11 mouse cellular contexts compared by ENCODE assay signal in the genomic region with DNA sequence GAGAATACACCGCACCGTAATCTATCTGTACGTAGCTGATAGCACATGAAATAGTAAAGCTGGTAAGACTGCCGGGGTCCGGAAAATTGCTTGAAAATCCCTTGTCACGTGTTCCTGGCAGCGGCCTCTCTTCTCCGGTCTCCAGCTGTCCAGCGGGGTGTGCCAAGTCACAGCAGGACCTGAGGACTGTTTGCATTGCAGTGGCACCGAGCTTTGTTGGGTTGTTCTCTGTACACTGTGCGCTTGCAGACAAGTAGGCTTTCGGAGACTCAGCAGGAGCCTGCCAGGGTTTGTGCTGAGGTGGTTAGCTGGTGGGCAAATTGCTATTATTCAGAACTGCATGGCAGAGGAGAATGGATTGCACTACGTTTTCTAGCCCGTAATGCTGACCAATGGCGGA.
DNase-seq lines count a peak whose midpoint lies in the region; ATAC-seq lines count a peak whose summit lies in the region.
"Had no signal": no experiment of that assay in that cellular context is flagged by ENCODE, and none has a peak within 500 bp of the region (broad histone marks: within the 10 kb centered on the region; RNA-seq: fewer than 3 reads in every experiment).

No protein-coding gene starts in this region.

- 0 out of 2 replicates have a peak overlapping the region, but pooled peaks have one; percentile 9 for H3K9ac ChIP-seq in limb, embryonic 13.5 days
- H3K9ac ChIP-seq: embryonic facial prominence, embryonic 12.5 days had no signal

- H3K27ac ChIP-seq in limb, embryonic 13.5 days = peak overlapping the region; percentile 55; the same call in 1 of the 2 replicates
- H3K27ac ChIP-seq: embryonic facial prominence, embryonic 12.5 days had no signal

- peaks cover 29% of the 10 kb centered on the region for H3K4me1 ChIP-seq in limb, embryonic 13.5 days

- 44% methylated on average over 15 of the region's 15 CpGs for WGBS in limb, embryonic 13.5 days

- DNase-seq in Muller cell, postnatal 12 days (ENCODE audit: inconsistent ontology term) = peak; percentile 41
- DNase-seq in frontal cortex, postnatal 36 days (ENCODE audit: low spot score in 2 of 2) = peak; percentile 25 to 27
- no peak for DNase-seq in adipocyte (ENCODE audit: low spot score)
- DNase-seq in adrenal gland, postnatal 36 days = no peak
- DNase-seq in heart, postnatal 14 days = no peak
- DNase-seq: lung, postnatal 36 days had no signal

- H3K4me2 ChIP-seq in limb, embryonic 13.5 days (replicated peaks) = peak overlapping the region; percentile 56
- H3K4me2 ChIP-seq: embryonic facial prominence, embryonic 12.5 days had no signal

- intact Hi-C loops in heart, postnatal 14 days (cut with DNase I) = no loop called here

- ATAC-seq in cerebellum, adult (ENCODE audit: insufficient number of reproducible peaks, low FRiP score, low TSS enrichment) = peak; percentile 73
- ATAC-seq in limb, embryonic 13.5 days (ENCODE audit: low FRiP score, low read depth) = 0 out of 2 replicates have a peak, but pooled peaks have one; percentile 40
- no peak for ATAC-seq in megakaryocyte progenitor cell, adult 5-6 weeks (replicated peaks; ENCODE audit: poor library complexity)
- ATAC-seq: Patski had no signal

- no peaks in the 10 kb centered on the region for H3K9me3 ChIP-seq in limb, embryonic 13.5 days
- H3K9me3 ChIP-seq: embryonic facial prominence, embryonic 12.5 days had no signal

- H3K36me3 ChIP-seq in limb, embryonic 13.5 days = no peaks in the 10 kb centered on the region
- H3K36me3 ChIP-seq: embryonic facial prominence, embryonic 12.5 days had no signal

- H3K27me3 ChIP-seq in limb, embryonic 13.5 days = peaks cover 14% of the 10 kb centered on the region

- H3K4me3 ChIP-seq in limb, embryonic 13.5 days = peak overlapping the region; percentile 24
- H3K4me3 ChIP-seq: embryonic facial prominence, embryonic 12.5 days had no signal

Comparison
In these comparisons a context has a peak if more than half of its experiments do, and no peak if none do; other contexts are left out.
1. DNase-seq: peak in Muller cell, postnatal 12 days (single experiment) and frontal cortex, postnatal 36 days (2 of 2); none in adipocyte (single experiment), adrenal gland, postnatal 36 days (0 of 2) and heart, postnatal 14 days (0 of 2).